Mouse (Mus musculus): ENCODE measurements around the gene Tmem238.

- no peak for TF ChIP-seq CTCF (IDR thresholded peaks at IDR 0.05; ENCODE audit: low read depth)
- no peak for TF ChIP-seq EP300 (optimal IDR thresholded peaks at IDR 0.05)
Measured at GRCm38 (mm10) chr7:4741151-4741550, 48.3 kb downstream of the Tmem238 start.

All from stomach, postnatal 0 days (tissue).